Mouse (Mus musculus): ENCODE data around the gene Rrnad1.
"Not testable (repeated sequence)": the region's sequence is repeated elsewhere in the genome, so short reads cannot be mapped to it uniquely, and the experiment has no call there.

Gene Rrnad1

GRCm38 (mm10) chr3:87918551-87918950 lies 12.0 kb downstream of the Rrnad1 start:
- DNase-seq (ENCODE audit: low spot score) = no peak

- DNase-seq (ENCODE audit: low spot score) = no peak
Measured at GRCm38 (mm10) chr3:87916990-87917389, 13.5 kb downstream of the Rrnad1 start.

GRCm38 (mm10) chr3:87913891-87914290 lies 16.6 kb downstream of the Rrnad1 start:
- DNase-seq (ENCODE audit: low spot score) = no peak

GRCm38 (mm10) chr3:87913491-87913890 lies 17.0 kb downstream of the Rrnad1 start:
- DNase-seq (ENCODE audit: low spot score) = no peak

GRCm38 (mm10) chr3:87910573-87911141 lies 19.9 kb downstream of the Rrnad1 start:
- peak; percentile 90 for DNase-seq (ENCODE audit: low spot score)

GRCm38 (mm10) chr3:87909874-87910273 lies 20.6 kb downstream of the Rrnad1 start:
- peak; percentile 41 for DNase-seq (ENCODE audit: low spot score)

- DNase-seq (ENCODE audit: low spot score) = no peak
Measured at GRCm38 (mm10) chr3:87909381-87909780, 21.1 kb downstream of the Rrnad1 start.

GRCm38 (mm10) chr3:87907906-87908305 lies 22.6 kb downstream of the Rrnad1 start:
- no peak for DNase-seq (ENCODE audit: low spot score)

- DNase-seq (ENCODE audit: low spot score) = peak; percentile 78
Measured at GRCm38 (mm10) chr3:87906981-87907857, 23.3 kb downstream of the Rrnad1 start.

- DNase-seq (ENCODE audit: low spot score) = peak; percentile 43
Measured at GRCm38 (mm10) chr3:87906601-87906980, 23.9 kb downstream of the Rrnad1 start.

- DNase-seq (ENCODE audit: low spot score) = peak; percentile 96
Measured at GRCm38 (mm10) chr3:87905880-87906485, 24.5 kb downstream of the Rrnad1 start, which contains the start of gene Hdgf. TSS of gene Hdgf (plus strand) at chr3:87906321.

GRCm38 (mm10) chr3:87903821-87904220 lies 26.7 kb downstream of the Rrnad1 start:
- DNase-seq (ENCODE audit: low spot score) = no peak

- DNase-seq (ENCODE audit: low spot score) = not testable (repeated sequence)
Measured at GRCm38 (mm10) chr3:87901959-87902358, 28.6 kb downstream of the Rrnad1 start.

- no peak for DNase-seq (ENCODE audit: low spot score)
Measured at GRCm38 (mm10) chr3:87901036-87901624, 29.4 kb downstream of the Rrnad1 start.

GRCm38 (mm10) chr3:87899776-87900175 lies 30.7 kb downstream of the Rrnad1 start:
- no peak for DNase-seq (ENCODE audit: low spot score)

- no peak for DNase-seq (ENCODE audit: low spot score)
Measured at GRCm38 (mm10) chr3:87899266-87899665, 31.3 kb downstream of the Rrnad1 start.

GRCm38 (mm10) chr3:87893367-87893905 lies 37.1 kb downstream of the Rrnad1 start:
- no peak for DNase-seq (ENCODE audit: low spot score)

GRCm38 (mm10) chr3:87891481-87891880 lies 39.0 kb downstream of the Rrnad1 start:
- no peak for DNase-seq (ENCODE audit: low spot score)

- not testable (repeated sequence) for DNase-seq (ENCODE audit: low spot score)
Measured at GRCm38 (mm10) chr3:87887400-87887799, 43.1 kb downstream of the Rrnad1 start.

- no peak for DNase-seq (ENCODE audit: low spot score)
Measured at GRCm38 (mm10) chr3:87886416-87886815, 44.1 kb downstream of the Rrnad1 start.

GRCm38 (mm10) chr3:87886004-87886365 lies 44.5 kb downstream of the Rrnad1 start:
- DNase-seq (ENCODE audit: low spot score) = no peak

- DNase-seq (ENCODE audit: low spot score) = peak; percentile 99
Measured at GRCm38 (mm10) chr3:87885281-87886003, 45.1 kb downstream of the Rrnad1 start, which contains the start of gene Prcc. TSS of gene Prcc (minus strand) at chr3:87885608.
